Mouse (Mus musculus) kidney, adult 2 months (tissue): Measurements from ENCODE around the gene Gimap1.

ENCODE experiments used
- CTCF ChIP-seq: fragments of 200-500 bp; conservative IDR thresholded peaks from 2 replicates; pipeline ENCODE4 v1.5.1; 2011; ENCODE audit warnings: low read depth, mild to moderate bottlenecking, control low read depth, low read length, moderate library complexity, mixed read lengths; ENCODE audit not compliant: insufficient read depth, insufficient read length
- POLR2A ChIP-seq: fragments of 200-500 bp; IDR thresholded peaks from one replicate; pipeline ENCODE4 v1.6.1; 2011; ENCODE audit warnings: low read depth, low read length, control low read depth

- TF ChIP-seq POLR2A (no peak), CTCF (no peak)
These were observed 1.8 kb downstream of the Gimap1 start for GRCm38 (mm10) chr6:48740501-48741169.
